Mouse (Mus musculus) lung, postnatal 0 days (tissue): ENCODE data around the gene Sat2. TPM values are rescaled to one million over a fixed set of nuclear protein-coding genes. Genes with fewer than 3 reads are reported as not detected.

Experiments used
- ATAC-seq: fragments of 200-750 bp; cut with Nextera tagmentation; 2 replicates; pipeline ENCODE4 v1.8.0; 2017; ENCODE audit warnings: moderate library complexity
- DNase-seq: peaks from one replicate; pipeline ENCODE4 v3.0.0-alpha.2; 2016; ENCODE audit warnings: low spot score
- H3K27ac ChIP-seq: fragments of 300-500 bp; sonication (generic); 2 replicates; pipeline ENCODE4 v1.5.1; 2014; ENCODE audit warnings: antibody characterized with exemption, mild to moderate bottlenecking, low read length, mixed read lengths
- H3K27me3 ChIP-seq: fragments of 300-500 bp; sonication (generic); replicated peaks from 2 replicates; pipeline ENCODE4 v1.6.1; 2014; ENCODE audit warnings: low read length, mixed read lengths; ENCODE audit not compliant: insufficient read depth
- H3K36me3 ChIP-seq: fragments of 300-500 bp; sonication (generic); 2 replicates; pipeline ENCODE4 v1.6.1; 2014; ENCODE audit warnings: low read length, mixed read lengths; ENCODE audit not compliant: insufficient read depth
- H3K4me1 ChIP-seq: fragments of 300-500 bp; sonication (generic); 2 replicates; pipeline ENCODE4 v1.6.1; 2014; ENCODE audit warnings: antibody characterized with exemption, low read depth, low read length, mixed read lengths; ENCODE audit not compliant: insufficient read depth
- H3K4me2 ChIP-seq: fragments of 300-500 bp; sonication (generic); replicated peaks from 2 replicates; pipeline ENCODE4 v1.6.1; 2014; ENCODE audit warnings: low read depth, mild to moderate bottlenecking, low read length, moderate library complexity, mixed read lengths
- H3K4me3 ChIP-seq: fragments of 300-500 bp; sonication (generic); 2 replicates; pipeline ENCODE4 v1.5.1; 2014; ENCODE audit warnings: low read depth, low read length
- H3K9ac ChIP-seq: fragments of 300-500 bp; sonication (generic); replicated peaks from 2 replicates; pipeline ENCODE4 v1.6.1; 2014; ENCODE audit warnings: low read depth, mild to moderate bottlenecking
- H3K9me3 ChIP-seq: fragments of 300-500 bp; sonication (generic); 2 replicates; pipeline ENCODE4 v1.6.1; 2016; ENCODE audit warnings: low read length, mixed read lengths
- CTCF ChIP-seq: IDR thresholded peaks from 2 replicates; pipeline ENCODE4 v1.5.1; 2016; ENCODE audit warnings: antibody characterized with exemption, mild to moderate bottlenecking
- EP300 ChIP-seq: IDR thresholded peaks from 2 replicates; pipeline ENCODE4 v1.6.1; 2016; ENCODE audit warnings: antibody characterized with exemption, mild to moderate bottlenecking, control low read depth
- WGBS: fragments of 180-500 bp; shearing (Covaris S2); extraction: QIAGEN DNeasy Blood & Tissue Kit; methylation state at CpG from one replicate; pipeline ENCODE4 v1.1.7; 2014; 5-methylcytosine and 5-hydroxymethylcytosine counted together
- polyA plus RNA-seq: library from polyadenylated mRNA; unstranded; fragments of >200 nt; fragmentation: Nextera tagmentation; extraction: Ambion mirVana; gene quantifications from 2 replicates; pipeline ENCODE4 v1.2.1, GENCODE M21; 2015

Gene Sat2
- polyA plus RNA-seq, 1 experiment from 2014 or later, result 16.3 TPM

GRCm38 (mm10) chr11:69662967-69663671 is 41.3 kb downstream of the Sat2 start:
- TF ChIP-seq EP300 (no peak), CTCF (no peak)
- Histone ChIP-seq H3K4me1 (peaks cover 12% of the 10 kb centered on the region; the same call in 1 of the 2 replicates), H3K36me3 (peaks cover 15% of the 10 kb centered on the region; the same call in 1 of the 2 replicates), H3K4me2 (peak overlapping the region; percentile 52), H3K9ac (peak overlapping the region; percentile 43; the same call in 1 of the 2 replicates), H3K27me3 (no peaks in the 10 kb centered on the region), H3K27ac (peak overlapping the region; percentile 96), H3K9me3 (no peaks in the 10 kb centered on the region), H3K4me3 (peak overlapping the region; percentile 54)
- DNase-seq (no peak), ATAC-seq (no peak)
- 70% methylated on average over 13 of the region's 13 CpGs for WGBS

GRCm38 (mm10) chr11:69663795-69664194 is 42.0 kb downstream of the Sat2 start:
- Histone ChIP-seq H3K36me3 (peaks cover 14% of the 10 kb centered on the region; the same call in 1 of the 2 replicates), H3K4me1 (peaks cover 12% of the 10 kb centered on the region; the same call in 1 of the 2 replicates), H3K4me3 (no peak overlapping the region), H3K27ac (peak overlapping the region; percentile 96), H3K9me3 (no peaks in the 10 kb centered on the region), H3K27me3 (no peaks in the 10 kb centered on the region), H3K9ac (no peak overlapping the region), H3K4me2 (no peak overlapping the region)
- DNase-seq, result peak; percentile 43
- 69% methylated on average over 6 of the region's 6 CpGs for WGBS
- TF ChIP-seq CTCF, result no peak
- no peak for TF ChIP-seq EP300
- ATAC-seq, result no peak

GRCm38 (mm10) chr11:69664841-69665240 is 43.0 kb downstream of the Sat2 start:
- 89% methylated on average over 7 of the region's 7 CpGs for WGBS
- Histone ChIP-seq H3K4me1 (peaks cover 12% of the 10 kb centered on the region; the same call in 1 of the 2 replicates), H3K36me3 (peaks cover 19% of the 10 kb centered on the region; the same call in 1 of the 2 replicates), H3K4me2 (no peak overlapping the region), H3K27me3 (no peaks in the 10 kb centered on the region), H3K4me3 (no peak overlapping the region), H3K27ac (0 out of 2 replicates have a peak overlapping the region, but pooled peaks have one; percentile 20), H3K9ac (no peak overlapping the region), H3K9me3 (no peaks in the 10 kb centered on the region)
- ATAC-seq (no peak), DNase-seq (no peak)
- TF ChIP-seq EP300 (no peak), CTCF (no peak)

GRCm38 (mm10) chr11:69665457-69665960 is 43.7 kb downstream of the Sat2 start:
- H3K36me3 ChIP-seq, result peaks cover 22% of the 10 kb centered on the region; the same call in 1 of the 2 replicates
- H3K9me3 ChIP-seq, result no peaks in the 10 kb centered on the region
- peak overlapping the region; percentile 20; the same call in 1 of the 2 replicates for H3K27ac ChIP-seq
- ATAC-seq (no peak), DNase-seq (no peak)
- no peak for TF ChIP-seq CTCF
- H3K4me1 ChIP-seq, result peaks cover 12% of the 10 kb centered on the region; the same call in 1 of the 2 replicates
- H3K9ac ChIP-seq, result no peak overlapping the region
- H3K27me3 ChIP-seq, result no peaks in the 10 kb centered on the region
- WGBS, result 55% methylated on average over 9 of the region's 9 CpGs
- no peak overlapping the region for H3K4me2 ChIP-seq
- no peak overlapping the region for H3K4me3 ChIP-seq

DNA sequence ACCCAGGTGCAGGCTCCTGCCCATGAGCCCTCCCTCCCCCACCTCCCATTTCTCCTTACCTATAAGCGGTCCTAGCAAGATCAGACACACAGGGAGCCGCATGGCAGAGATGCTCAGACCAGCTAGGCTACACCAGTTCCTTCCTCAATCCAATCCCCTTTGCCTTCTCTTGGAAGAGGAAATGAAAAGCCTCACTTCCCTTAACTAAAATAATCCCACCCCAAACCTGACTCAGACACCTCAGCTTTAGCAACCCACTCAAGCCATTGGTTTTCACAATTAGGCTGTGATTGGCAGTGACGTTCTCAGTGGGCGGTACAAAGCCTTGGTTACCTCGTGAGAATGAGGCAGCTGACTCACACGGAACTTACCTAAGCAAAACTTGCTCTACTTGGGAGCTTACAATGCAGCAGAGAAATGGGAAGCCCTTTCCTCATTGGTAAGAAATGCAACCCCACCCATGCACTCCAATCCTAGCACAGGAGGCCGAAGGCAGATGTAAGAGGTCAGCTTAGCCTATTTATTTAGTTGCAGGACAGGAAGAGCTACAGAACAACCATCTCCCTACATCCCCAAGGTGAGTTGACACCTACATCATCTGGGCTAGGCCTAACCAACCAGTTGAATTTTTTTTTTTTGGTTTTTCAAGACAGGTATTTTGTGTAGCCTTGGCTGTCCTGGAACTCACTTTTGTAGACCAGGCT is 44.3 kb downstream of the Sat2 start, which contains the start of gene Cd68:
Cd68 (minus strand) TSS at position 193 of the 704 bp plus-strand sequence.
- TF ChIP-seq CTCF, result no peak
- peak; percentile 63 for TF ChIP-seq EP300
- no peaks in the 10 kb centered on the region for H3K27me3 ChIP-seq
- H3K9me3 ChIP-seq, result no peaks in the 10 kb centered on the region
- peak; percentile 6; the same call in 1 of the 2 replicates for ATAC-seq
- peaks cover 22% of the 10 kb centered on the region; the same call in 1 of the 2 replicates for H3K36me3 ChIP-seq
- H3K9ac ChIP-seq, result no peak within 1 kb of the TSS
- peak; percentile 89 for DNase-seq
- peaks cover 12% of the 10 kb centered on the region; the same call in 1 of the 2 replicates for H3K4me1 ChIP-seq
- H3K4me2 ChIP-seq, result no peak within 1 kb of the TSS
- WGBS, result 27% methylated on average over 7 of the region's 7 CpGs
- peak within 1 kb of the TSS; percentile 20; the same call in 1 of the 2 replicates for H3K27ac ChIP-seq
- H3K4me3 ChIP-seq, result no peak within 1 kb of the TSS

- no peaks in the 10 kb centered on the region for H3K9me3 ChIP-seq
- peaks cover 8% of the 10 kb centered on the region; the same call in 1 of the 2 replicates for H3K4me1 ChIP-seq
- TF ChIP-seq CTCF (no peak), EP300 (no peak)
- no peak overlapping the region for H3K9ac ChIP-seq
- peaks cover 22% of the 10 kb centered on the region; the same call in 1 of the 2 replicates for H3K36me3 ChIP-seq
- 89% methylated on average over 3 of the region's 3 CpGs for WGBS
- no peak overlapping the region; the same call in 1 of the 2 replicates for H3K27ac ChIP-seq
- ATAC-seq (no peak), DNase-seq (no peak)
- no peak overlapping the region for H3K4me2 ChIP-seq
- H3K27me3 ChIP-seq, result no peaks in the 10 kb centered on the region
- H3K4me3 ChIP-seq, result no peak overlapping the region
Measured at GRCm38 (mm10) chr11:69666665-69667005, 44.8 kb downstream of the Sat2 start.
